Mouse (Mus musculus): ENCODE measurements at regions not wholly inside any gene's neighbourhood (a gene's known extent, or its start where the extent isn't known, plus 50 kb on each side); places are given as distances from the start of the nearest gene placed in this dataset.

DNA sequence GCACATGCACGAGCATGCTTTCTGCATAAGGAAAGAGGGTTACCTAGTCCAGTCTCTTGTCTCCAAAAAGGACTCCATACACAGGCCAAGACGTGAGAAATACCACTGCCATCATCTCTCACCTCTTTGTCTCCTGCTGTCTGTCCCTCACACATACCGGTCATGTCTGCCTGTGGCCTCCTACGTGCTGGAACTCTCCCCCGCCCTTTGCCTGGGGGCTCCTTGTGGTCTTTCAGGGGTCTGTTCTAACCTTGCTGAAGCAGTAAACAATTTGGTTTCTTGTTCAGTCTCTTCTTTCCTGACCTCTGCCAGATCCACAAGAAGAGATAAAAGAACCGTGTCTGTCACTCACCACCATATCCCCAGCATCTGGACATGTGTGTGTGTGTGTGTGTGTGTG is 61.0 kb downstream of the Lao1 start:
- TF ChIP-seq CTCF (IDR thresholded peaks at IDR 0.05; ENCODE audit: insufficient read depth, low read depth, low read length) (no peak), POLR2A (IDR thresholded peaks at IDR 0.05; ENCODE audit: insufficient read depth, low read depth, low read length) (no peak)

All from olfactory bulb, adult 2 months (tissue).